Mouse (Mus musculus): ENCODE data around the gene Ccdc42. TPM values are rescaled to one million over a fixed set of nuclear protein-coding genes. Genes with fewer than 3 reads are reported as not detected.

Ccdc42 gene
- polyA plus RNA-seq, 1 experiment, result not detected

- H3K4me3 ChIP-seq (replicated peaks), result no peak overlapping the region
- no peaks in the 10 kb centered on the region for H3K36me3 ChIP-seq (replicated peaks; ENCODE audit: low read length)
- H3K27me3 ChIP-seq (replicated peaks), result peaks cover 28% of the 10 kb centered on the region
- H3K4me1 ChIP-seq, result no peaks in the 10 kb centered on the region
- no peak for TF ChIP-seq FLI1 (IDR thresholded peaks at IDR 0.05; ENCODE audit: low read length)
- TF ChIP-seq GATA1 (IDR thresholded peaks at IDR 0.05; ENCODE audit: borderline replicate concordance, low read length), result no peak
- peaks cover 8% of the 10 kb centered on the region for H3K9me3 ChIP-seq
These were observed 51.2 kb downstream of the Ccdc42 start for GRCm38 (mm10) chr11:68637861-68638615.

- TF ChIP-seq FLI1 (IDR thresholded peaks at IDR 0.05; ENCODE audit: low read length) (no peak), GATA1 (IDR thresholded peaks at IDR 0.05; ENCODE audit: borderline replicate concordance, low read length) (no peak)
These were observed 54.5 kb downstream of the Ccdc42 start for GRCm38 (mm10) chr11:68641361-68641760.

GRCm38 (mm10) chr11:68644781-68645180 is 58.0 kb downstream of the Ccdc42 start:
- H3K9me3 ChIP-seq, result peaks cover 5% of the 10 kb centered on the region
- H3K4me1 ChIP-seq, result peaks cover 6% of the 10 kb centered on the region
- H3K4me3 ChIP-seq (replicated peaks), result no peak overlapping the region
- TF ChIP-seq FLI1 (IDR thresholded peaks at IDR 0.05; ENCODE audit: low read length) (no peak), GATA1 (IDR thresholded peaks at IDR 0.05; ENCODE audit: borderline replicate concordance, low read length) (no peak)
- no peaks in the 10 kb centered on the region for H3K36me3 ChIP-seq (replicated peaks; ENCODE audit: low read length)
- peaks cover 29% of the 10 kb centered on the region for H3K27me3 ChIP-seq (replicated peaks)

More at GRCm38 (mm10) chr11:68641361-68641760, 54.5 kb downstream of the Ccdc42 start:
- no peak overlapping the region for H3K4me3 ChIP-seq (replicated peaks)
- no peaks in the 10 kb centered on the region for H3K36me3 ChIP-seq (replicated peaks; ENCODE audit: low read length)
- peaks cover 37% of the 10 kb centered on the region for H3K27me3 ChIP-seq (replicated peaks)
- H3K4me1 ChIP-seq, result peaks cover 2% of the 10 kb centered on the region
- H3K9me3 ChIP-seq, result peaks cover 8% of the 10 kb centered on the region

Other genes starting within 250 kb of the Ccdc42 start
- gene Ntn1, start 186.2 kb upstream of the Ccdc42 start, polyA plus RNA-seq (2012; ENCODE audit: insufficient read depth, low replicate concordance), result 0.19 and 0.28 TPM in 2 replicates
- 5.8 and 9.5 TPM in 2 replicates for gene Pik3r5, start 154.9 kb upstream of the Ccdc42 start, polyA plus RNA-seq (2012; ENCODE audit: insufficient read depth, low replicate concordance)
- 1.7 TPM in 1 of 2 replicates, not detected in the other for gene Pik3r6, start 84.0 kb upstream of the Ccdc42 start, polyA plus RNA-seq (2012; ENCODE audit: insufficient read depth, low replicate concordance)
- 0.04 TPM in 1 of 2 replicates, not detected in the other for gene Mfsd6l, start 30.8 kb upstream of the Ccdc42 start, polyA plus RNA-seq (2012; ENCODE audit: insufficient read depth, low replicate concordance)
- 0.67 and 1.9 TPM in 2 replicates for gene Myh10, start 104.5 kb downstream of the Ccdc42 start, polyA plus RNA-seq (2012; ENCODE audit: insufficient read depth, low replicate concordance)

Data from megakaryocyte, embryonic 14.5 days (primary cell).